Mouse (Mus musculus): Measurements from ENCODE around the gene Ipo9.
A peak's percentile ranks its signal among the peaks of the same experiment; 100 is the strongest.

Gene Ipo9

DNA sequence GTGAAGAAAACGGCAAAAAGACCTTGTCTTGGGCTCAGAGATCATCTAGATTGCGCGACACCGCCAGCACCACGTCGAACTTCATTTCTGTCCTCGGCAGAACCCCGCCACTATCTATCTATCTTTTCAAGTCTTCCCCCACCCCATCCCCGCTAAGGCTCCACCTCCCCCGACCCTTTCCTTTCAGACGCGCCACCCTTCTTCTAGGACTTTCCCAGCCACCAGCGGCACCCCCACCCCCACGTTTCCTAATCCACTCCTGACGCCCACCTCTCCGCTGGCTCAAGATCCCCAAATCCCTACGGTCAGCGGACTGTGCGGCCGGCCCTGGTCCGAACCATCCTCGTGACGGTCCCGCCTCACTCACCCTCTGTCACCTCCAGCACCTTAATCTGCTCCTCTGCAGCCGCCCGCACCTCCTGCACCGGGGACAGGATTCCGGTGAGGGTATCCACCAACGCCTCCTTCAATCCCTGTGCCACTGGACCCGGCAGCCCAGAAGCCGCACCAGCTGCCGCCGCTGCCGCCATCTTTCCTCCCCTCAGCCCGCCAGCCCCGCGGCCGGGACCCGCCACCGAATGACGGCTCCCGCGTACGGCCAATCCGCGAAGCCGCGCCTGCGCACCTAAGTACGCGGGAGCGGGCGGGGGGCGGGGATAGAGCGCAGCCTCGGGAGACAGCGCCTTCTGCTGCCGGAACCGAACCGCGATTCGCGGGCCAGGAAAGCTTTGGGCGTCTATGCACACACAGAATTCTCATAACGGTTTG, at the start of gene Ipo9:
TSS of gene Ipo9 (minus strand) at position 599 of the 768 bp plus-strand sequence.
- peak; percentile 91 for DNase-seq

DNA sequence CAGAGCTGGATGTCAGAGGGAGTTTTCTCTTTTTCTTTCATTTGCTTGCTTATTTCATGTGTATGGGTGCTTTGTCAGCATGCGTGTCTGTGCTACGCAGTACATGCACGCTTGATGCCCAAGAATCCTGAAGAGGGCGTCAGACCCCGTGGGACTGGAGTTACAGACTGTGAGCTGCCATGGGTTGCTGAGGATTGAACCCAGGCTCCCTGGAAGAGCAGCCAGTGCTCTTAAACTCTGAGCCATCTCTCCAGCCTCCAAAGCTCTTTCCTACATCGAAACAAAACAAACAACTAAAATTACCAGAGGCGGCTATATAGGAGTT, 45.2 kb upstream of the Ipo9 start:
- no peak for DNase-seq

DNA sequence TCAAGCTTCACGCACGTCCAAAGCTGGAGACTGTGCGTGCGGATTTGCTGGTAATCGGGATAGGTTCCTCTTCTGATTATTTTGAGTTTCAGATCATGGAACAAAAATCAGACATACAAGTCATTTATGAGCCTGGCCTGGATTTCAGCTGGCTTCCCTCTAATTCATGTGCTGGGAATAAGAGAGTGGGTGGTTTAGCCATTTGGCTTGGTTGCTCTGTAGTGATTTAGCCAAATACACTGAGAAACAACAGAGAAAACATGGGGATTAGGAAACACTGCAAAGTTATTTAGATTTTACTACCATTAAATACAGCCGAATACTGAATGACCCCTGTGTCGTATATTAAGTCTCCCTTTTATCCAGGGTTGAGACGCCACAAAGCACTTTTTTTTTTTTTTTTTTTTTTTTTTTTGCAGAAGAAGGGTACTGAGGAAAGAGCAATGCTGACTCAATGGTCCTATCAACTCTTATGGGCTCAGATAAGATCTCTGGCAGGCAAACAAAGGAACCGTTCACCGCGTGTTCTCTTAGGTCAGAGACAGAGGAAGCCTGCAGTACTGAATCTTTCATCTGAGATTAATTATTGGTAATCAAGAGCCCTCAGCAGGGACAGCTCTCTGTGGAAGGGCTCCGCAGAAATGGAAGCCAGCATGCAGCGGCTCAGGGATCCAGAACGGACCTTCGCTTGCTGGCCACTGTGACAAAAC, 44.7 kb upstream of the Ipo9 start:
- DNase-seq: no peak

DNA sequence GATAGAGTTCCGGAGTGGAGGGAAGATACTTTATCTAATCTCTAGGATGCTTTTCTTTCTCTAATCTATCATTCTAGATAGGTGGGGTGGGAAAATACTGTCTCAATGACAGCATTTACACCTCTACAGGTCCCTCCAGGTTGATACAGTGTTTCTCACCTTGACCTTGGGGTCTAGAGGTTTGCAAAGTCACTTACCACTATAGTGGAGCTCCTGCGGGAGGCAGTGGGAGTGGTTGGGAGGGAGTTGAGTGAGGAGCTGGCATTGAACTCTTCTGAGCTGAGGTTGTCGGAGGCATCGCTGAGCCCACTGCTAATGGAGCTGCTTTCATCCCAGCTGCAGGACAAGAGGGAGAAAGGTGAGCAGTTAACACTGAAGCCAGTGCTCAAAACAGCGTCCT, 42.2 kb upstream of the Ipo9 start:
- no peak for DNase-seq

DNA sequence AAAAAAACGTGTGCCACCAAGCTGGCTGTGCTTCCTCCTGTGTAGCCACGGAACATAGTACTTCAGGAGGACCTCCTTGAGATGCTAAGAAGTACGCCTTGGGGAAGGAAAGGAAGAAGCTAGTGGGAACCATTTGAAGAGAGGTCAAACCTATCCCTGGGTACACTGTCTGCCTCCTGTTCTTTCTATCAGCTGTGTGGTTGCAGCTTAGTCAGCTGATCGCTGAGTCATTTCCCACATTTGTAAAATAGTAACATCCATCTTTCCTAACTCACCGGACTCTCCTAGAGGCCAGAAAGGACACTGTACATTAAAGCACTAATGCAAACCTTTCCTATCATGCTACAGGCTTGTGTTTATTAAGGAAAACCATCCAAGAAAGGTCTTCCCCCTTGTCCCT, 41.4 kb upstream of the Ipo9 start:
- DNase-seq: no peak

DNA sequence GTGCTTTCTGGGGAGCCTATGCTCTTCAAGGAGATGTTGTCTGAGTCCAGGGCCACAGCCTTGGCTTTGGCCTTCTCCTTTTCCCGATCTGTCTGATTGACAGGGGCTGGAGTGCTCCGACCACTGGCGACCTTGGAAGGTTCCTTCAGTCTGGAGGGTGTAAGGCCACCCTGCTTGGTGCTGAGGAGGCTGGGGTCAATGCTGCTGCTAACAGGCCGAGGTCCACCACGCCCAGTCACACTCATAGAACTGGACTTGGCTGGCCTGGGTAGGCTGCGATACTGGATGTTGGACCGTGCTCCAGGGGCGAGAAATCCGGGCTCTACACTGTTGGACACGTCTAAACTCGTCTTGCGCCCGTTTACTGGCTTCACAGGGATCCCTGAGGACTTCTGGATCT, 40.2 kb upstream of the Ipo9 start:
- DNase-seq: no peak

DNA sequence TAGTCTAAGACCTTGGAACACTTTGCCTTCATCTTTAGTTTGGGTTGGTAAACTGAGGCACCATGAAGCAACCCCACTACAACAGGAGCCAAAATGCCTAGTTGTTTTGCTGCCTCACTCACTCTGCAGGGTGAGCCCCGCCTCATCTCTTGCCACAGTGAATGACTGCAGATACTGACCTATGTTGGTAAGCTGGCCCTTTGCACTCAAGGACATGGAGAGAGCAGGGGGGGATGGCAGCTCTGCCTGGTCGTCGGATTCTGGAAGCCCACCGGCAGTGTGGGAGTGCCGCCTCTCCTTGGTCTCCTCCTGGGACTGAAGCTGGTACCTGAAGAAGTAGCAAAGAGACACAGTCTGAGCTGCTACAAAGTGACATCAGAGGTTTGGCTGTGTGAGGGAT, 37.2 kb upstream of the Ipo9 start:
- no peak for DNase-seq

DNA sequence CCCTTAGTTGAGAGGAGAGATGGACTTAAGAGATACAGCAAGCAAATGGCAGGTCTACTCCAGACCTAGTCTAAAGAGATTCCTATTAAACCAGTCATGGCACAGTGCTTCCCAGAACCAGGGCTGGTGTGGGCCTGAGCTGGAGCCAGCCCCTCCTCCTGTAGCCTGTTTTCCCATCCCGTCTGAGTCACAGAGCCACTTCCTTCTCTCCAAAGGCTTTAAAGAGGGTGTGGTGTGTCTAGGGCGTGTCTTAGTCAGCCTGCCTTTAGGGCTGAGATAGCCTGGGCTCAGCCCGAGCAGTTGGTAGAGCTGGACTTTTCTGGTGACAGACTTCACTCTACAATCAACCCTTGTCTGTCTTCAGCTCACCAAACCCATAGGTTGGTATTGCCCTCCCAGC, 36.6 kb upstream of the Ipo9 start:
- DNase-seq: no peak

DNA sequence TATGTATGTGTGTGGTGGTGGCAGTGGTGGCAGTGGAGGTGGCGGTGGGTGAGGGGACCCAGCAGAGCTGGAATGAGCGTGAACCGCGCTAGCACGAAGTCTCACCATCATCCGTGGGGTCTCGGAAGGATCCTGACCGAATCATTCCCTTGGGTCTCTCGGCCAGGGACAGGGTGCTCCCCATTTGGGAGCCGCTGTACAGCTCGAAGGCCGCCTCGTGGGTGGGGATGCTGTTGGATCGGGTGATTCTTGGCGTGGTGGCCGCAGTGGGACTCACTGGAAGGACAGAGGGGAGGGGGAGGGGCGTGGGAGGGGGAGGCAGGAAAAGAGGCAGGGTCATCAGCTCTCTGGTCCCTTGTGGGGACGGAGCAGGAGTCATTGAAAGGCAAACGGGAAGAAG, 35.4 kb upstream of the Ipo9 start:
- DNase-seq: no peak

DNA sequence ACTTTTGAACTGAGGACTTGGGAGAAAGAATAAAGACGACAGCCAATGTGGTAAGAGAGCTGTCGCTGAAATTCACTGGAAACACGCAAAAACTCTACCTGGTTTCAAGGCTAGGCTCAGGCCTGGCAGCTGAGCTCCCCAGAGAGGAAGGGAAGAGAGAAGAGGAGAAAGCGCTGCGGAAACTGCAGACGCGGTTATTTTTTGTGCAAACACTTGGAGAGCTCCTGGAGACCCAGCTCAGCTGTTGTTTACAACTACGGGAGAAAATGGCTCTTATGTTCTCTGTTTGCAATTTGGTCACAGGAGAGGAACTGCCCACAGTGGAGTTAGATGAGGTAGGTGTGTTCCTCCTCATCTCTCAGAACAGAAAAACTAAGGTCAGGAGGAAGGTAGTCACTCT, 32.4 kb upstream of the Ipo9 start:
- DNase-seq: no peak

DNA sequence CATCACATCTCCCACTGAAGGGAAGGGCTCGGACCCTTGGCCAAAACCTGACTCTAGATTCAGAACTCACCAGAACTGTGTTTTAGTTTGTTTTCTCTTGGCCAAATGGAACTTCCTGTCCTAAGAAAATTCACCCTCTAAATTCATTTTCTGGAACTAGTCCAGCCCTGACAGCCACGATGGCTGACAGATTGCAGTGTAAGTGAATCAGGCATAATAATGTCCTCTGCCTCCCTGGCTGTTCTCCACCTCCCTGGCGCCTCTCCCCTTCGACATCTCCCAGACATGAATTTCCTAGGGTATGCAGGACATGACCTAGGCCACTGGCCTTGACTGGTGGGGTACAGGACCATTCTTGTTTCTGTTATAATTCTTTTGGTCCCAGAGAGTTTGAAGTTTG, 32.0 kb upstream of the Ipo9 start:
- no peak for DNase-seq

DNA sequence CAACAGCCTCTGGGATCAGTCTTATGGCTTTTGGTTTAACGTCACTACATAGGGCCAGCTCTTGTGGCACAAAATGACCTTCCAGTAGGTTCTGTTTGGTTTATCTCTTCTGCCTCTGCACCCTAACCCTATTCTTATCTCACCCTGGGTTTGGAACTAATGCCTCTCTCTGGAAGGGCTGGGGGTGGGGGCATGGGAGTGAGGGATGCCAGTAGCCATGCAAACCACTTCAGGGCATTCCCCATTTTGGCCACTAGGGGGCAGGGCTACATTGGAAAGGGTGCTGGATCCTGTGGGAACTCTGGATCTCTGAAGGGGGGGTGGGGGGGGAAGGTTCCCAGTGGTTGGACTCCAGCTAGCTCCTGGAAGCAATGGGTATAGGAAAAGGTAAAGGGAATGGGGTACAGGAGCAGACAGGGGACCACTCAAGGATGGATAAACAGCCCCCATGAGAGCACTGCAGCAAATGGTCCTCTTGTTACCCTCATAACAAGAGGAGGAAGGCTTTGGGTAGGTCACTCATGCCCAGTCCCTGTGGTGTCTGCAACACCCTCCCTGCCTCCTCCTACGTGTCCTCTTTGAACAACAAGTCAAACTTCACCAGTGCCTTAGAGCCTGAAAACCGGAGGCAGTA, 30.9 kb upstream of the Ipo9 start:
- peak; percentile 57 for DNase-seq

DNA sequence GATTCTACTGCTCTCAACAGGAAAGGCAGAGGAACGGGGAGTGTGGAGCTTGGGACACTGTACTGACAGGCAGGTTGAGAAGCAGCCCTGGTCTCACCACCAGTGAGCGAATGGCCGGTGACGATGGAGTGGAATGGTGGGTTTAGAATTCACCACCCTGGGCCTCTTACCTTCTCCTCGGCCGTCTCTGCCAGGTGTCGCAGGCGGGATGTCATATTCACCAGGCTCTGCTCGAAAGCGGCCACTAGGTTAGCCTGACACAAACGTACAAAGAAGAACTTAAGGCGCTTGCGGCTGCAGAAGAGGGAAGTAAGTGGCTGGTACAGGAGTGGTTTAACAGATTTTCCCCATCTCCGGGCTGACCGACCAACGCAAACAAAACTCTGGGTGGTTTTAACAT, 30.2 kb upstream of the Ipo9 start:
- no peak for DNase-seq

DNA sequence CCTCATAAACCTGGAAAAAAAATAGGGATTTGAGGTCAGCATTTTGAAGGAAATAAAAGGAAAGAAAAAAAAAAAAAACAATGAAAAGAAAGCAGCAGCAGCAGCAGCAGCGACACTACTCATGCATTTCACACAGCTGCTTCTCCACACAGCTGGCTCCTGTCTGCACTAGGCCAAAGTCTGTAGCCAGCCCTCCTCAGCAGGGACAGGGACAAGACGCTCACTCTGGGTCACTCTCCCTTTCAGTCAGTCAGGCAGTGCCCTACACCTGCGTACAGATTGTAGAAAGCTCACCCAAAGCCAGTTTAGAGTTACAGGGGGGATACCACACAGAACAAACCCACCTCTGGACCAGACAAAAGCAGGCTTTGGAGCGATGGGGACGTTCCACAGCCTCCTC, 27.6 kb upstream of the Ipo9 start:
- DNase-seq: no peak

DNA sequence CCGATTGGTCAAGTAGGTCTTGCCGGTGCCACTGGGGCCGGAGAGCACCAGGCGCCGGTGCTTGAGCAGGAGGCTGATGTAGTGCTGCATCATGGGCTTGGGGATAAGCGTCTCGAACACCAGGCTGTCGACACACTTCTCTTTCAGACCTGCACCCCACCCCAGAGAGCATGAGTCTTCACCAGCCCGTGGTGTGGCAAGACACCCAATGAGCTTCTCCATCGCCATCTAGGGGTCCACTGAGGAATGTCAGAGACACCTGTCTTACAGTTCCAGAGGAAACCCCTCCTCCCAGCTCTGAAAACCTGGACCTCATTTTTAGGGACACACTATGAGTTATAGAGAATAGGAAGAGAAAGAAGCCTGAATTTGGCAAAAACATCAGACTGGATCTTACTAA, 22.0 kb upstream of the Ipo9 start:
- peak; percentile 33 for DNase-seq

DNA sequence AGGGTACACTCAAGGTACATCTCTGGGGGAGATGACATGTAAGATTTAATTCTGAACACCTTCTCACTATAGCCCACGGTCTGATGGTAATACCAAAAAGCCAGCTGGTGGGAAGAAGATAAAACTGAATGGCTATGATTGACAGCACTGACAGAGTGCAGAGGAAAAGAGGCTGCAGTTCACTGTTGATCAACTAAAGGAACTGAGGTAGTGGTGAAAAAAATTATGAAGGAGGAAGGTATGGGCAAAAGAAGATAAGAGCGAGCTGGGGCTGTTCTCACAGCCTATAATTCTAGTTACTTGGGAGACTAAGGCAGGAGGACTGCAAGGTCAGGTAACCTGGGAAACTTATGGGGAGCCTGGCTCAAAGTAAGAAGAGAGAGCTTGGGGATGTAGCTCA, 21.1 kb upstream of the Ipo9 start:
- no peak for DNase-seq

DNA sequence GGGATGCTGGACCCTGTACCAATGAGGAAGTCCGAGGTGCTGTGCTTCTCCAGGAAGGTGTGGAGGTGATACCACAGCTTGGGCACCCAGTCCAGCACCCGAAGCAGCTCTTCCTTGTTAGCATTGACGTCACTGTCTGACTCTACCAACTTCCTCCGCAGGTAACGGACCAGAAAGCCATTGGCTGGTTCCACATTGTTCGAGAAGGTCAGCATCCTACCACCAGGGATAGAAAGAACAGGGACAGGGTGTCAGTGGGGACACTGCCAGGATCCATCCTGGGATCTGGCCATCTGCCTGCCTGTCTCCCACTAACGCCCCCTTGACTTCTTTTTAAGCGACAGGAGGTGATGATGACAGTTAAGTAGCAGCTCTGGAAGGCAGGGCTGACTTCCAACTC, 19.6 kb upstream of the Ipo9 start:
- no peak for DNase-seq

DNA sequence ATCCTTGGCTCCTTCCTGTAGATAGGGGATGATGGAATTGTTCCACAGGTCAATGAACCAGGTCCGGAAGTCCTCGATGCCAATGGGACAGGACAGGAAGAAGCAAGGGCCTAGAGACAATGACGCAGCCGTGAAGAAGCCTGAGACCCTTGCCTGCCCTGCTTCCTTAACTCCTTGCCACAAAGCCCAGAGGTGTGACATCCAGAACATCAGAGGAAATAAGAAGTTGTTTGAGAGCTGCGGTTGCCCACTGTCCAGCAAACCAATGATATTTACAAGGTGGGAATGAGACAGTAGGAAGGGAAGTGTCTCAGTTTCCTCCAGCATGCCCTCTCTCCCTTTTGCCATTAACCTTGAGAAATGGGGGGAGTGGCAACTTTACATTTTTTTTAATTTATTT, 18.6 kb upstream of the Ipo9 start:
- DNase-seq: no peak

DNA sequence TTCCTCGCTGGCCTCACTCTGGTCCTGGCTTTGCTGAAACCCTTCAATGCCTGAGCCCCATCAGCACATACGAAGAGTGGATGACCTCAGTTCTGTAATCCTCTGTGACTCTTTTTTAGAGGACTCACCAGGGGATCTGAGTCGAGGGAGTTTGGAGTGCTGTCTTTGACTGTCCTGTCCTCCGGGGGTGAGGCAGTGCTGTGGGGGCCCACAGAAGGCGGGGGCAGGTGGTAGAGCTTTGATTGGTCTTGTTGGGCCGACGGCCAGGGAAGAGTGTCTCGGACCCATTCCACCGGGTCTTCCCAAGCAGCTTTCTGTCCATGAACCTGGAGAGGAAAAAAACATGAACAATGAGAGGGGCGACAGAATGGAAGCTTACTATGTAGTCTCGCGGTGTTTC, 13.2 kb upstream of the Ipo9 start:
- no peak for DNase-seq

DNA sequence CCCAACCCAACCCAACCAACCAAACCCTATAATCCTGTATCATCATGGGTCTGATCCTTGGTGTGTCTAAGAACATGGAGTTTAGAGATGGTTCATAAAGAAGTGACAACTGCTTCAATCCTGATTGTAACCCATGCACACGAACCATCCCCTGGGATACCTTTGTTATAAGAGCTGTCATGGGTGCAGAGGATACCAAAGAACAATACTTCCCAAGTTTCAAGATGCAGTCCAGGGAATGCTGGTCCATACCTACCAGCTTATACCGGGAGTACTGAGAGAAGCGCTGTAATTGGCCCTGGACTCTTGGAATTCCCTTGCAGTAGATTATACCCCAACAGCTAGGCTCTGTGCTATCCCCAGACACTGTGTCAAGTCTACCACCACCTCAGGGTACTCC, 11.6 kb upstream of the Ipo9 start:
- no peak for DNase-seq

DNA sequence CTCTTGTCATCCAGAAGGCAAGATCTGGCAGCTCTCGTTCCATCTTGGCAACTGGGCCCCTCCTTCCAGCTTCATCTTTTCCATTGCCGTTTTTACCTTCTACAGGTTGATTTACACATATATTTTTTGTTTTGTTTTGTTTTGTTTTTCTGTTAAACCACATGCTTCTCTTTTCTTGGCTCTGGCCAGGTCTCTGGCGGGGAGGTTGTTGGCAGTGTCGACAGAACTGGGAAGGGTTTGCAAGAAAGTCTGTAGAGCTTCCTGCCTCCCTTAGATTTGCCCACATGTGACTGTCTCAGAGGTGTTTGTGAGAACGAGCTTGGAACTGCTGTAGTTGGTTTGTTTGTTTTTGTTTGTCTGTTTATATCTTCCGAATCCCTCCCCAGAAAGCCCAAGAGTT, 10.7 kb upstream of the Ipo9 start:
- DNase-seq: no peak

DNA sequence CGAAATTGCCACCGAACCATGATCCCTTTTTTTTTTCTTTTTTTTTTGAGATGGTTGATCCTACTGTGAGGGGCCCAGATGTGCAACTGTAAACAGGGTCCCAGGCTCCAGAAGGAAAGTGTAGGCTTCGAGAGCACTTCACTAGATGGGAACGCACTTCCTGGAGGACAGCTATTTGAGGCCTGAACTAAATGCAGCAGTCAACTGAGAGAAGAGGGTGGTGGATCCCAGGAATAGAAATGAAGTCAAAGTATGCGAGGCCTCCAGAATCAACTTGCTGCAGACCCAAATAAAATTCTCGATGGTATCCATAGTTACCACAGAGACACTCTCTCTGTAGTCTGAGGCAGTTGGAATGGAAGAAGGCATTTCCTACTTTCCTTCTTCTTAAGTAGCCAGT, 8.5 kb upstream of the Ipo9 start:
- DNase-seq: no peak

DNA sequence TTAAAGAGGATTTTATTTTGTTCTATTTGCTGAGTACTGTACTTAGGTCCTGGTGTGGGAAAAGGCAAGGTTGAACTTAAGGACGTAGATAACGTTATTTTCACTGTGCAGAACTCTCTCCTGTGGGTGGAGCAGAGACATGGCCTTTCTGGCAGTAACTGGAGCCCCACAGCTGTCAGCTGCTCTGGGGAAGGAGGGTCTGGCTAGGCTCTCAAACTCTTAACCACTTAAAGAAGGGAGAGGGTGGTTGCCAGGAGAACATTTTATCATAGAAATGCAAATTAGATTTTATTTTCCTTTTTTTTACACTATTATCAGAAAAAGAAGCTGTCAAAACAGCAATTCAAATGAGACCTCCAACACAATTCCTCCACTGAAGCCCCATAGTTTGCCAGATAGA, 5.5 kb upstream of the Ipo9 start:
- DNase-seq: no peak

DNA sequence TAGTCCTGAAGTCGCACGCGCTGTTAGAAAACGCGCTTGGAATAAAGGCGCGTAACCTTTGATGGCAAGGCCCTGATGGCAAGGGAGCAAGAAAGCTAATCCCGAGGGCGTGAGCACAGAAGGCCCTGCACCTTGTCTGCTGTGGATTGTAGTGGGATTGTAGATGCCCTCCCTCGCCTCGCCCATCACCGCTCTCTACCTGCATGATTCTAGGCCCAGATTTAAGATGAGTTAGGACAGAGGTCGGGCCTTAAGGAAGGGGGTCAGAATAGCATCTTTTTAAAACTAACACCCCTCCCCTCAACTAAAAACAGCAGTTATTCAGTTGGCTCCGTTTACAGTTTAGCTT, 344 bp upstream of the Ipo9 start:
- no peak for DNase-seq

DNA sequence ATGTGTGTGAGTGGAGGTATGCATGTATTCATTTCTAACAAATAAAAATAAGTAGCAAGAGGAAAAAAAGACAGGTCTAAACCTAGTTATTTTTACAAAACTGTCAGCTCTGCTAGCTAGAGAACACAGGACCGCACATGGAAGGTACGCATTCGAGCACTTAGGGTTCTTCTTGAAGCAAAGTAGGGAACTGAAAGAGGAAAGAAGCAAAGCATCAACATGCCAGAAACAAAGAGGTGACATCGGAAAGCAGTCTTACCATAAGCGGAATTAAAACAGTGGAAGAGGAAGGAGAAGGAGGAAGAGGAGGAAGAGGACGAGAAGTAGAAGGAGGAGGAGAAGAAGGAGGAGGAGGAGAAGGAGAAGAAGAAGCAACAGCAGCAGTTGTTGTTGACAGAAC, 2.9 kb downstream of the Ipo9 start:
- no peak for DNase-seq

Data from cerebellum, adult 9-10 months (tissue).